Mouse (Mus musculus): ENCODE data around the gene Retsat.

GRCm38 (mm10) chr6:72647383-72647820 is 49.1 kb downstream of the Retsat start:
- peak; percentile 75 for TF ChIP-seq CTCF (IDR thresholded peaks at IDR 0.05; ENCODE audit: low read depth, low read length)
- no peak for TF ChIP-seq TAL1 (conservative IDR thresholded peaks at IDR 0.05; ENCODE audit: low read depth, low read length)
- no peak for TF ChIP-seq POLR2AphosphoS5 (IDR thresholded peaks at IDR 0.05; ENCODE audit: insufficient replicate concordance, low read depth, low read length)
- TF ChIP-seq GATA2 (IDR thresholded peaks at IDR 0.05; ENCODE audit: borderline replicate concordance, low read depth, low read length), result no peak
- no peak for TF ChIP-seq GATA1 (IDR thresholded peaks at IDR 0.05; ENCODE audit: borderline replicate concordance, low read length)

Data from G1E (cell line).